Mouse (Mus musculus) lung, postnatal 4 days (tissue): ENCODE data around the gene Zfp777.
A peak's percentile ranks its signal among the peaks of the same experiment; 100 is the strongest.

Source experiments
- DNase-seq, 2 experiments: peaks; one replicate each; pipeline ENCODE4 v3.0.0; 2021

Zfp777 gene

GRCm38 (mm10) chr6:48025905-48026660 lies 22.6 kb downstream of the Zfp777 start:
- DNase-seq: no peak

GRCm38 (mm10) chr6:48024994-48025345 lies 23.7 kb downstream of the Zfp777 start:
- no peak for DNase-seq

GRCm38 (mm10) chr6:48024330-48024993 lies 24.2 kb downstream of the Zfp777 start:
- peak in 1 of 2 experiments; percentile 33 for DNase-seq

- DNase-seq: no peak
Observed at GRCm38 (mm10) chr6:48022672-48023071, 26.0 kb downstream of the Zfp777 start.

- no peak for DNase-seq
Observed at GRCm38 (mm10) chr6:48021678-48022077, 27.0 kb downstream of the Zfp777 start.

- DNase-seq: no peak
Observed at GRCm38 (mm10) chr6:48020006-48020405, 28.7 kb downstream of the Zfp777 start.

- DNase-seq: no peak
Observed at GRCm38 (mm10) chr6:48016841-48017240, 31.9 kb downstream of the Zfp777 start.

- DNase-seq: peak; percentile 85 to 89
Observed at GRCm38 (mm10) chr6:48016090-48016521, 32.6 kb downstream of the Zfp777 start.

- DNase-seq: peak; percentile 62 to 69
Observed at GRCm38 (mm10) chr6:48010727-48011126, 38.0 kb downstream of the Zfp777 start.

GRCm38 (mm10) chr6:47995661-47996060 lies 53.0 kb downstream of the Zfp777 start:
- no peak for DNase-seq

- no peak for DNase-seq
Observed at GRCm38 (mm10) chr6:47983936-47984335, 64.8 kb downstream of the Zfp777 start.

GRCm38 (mm10) chr6:47978897-47979368 lies 69.8 kb downstream of the Zfp777 start:
- peak; percentile 87 to 88 for DNase-seq

GRCm38 (mm10) chr6:47974599-47974998 lies 74.1 kb downstream of the Zfp777 start:
- no peak for DNase-seq
